Comparison of ENCODE assay signal across 9 mouse cellular contexts in genomic region chr1:136588908-136589307, GRCm38 (mm10). TPM values are rescaled to one million over a fixed set of nuclear protein-coding genes. Genes with fewer than 3 reads are reported as not detected.
DNase-seq lines count a peak whose midpoint lies in the region; ATAC-seq lines count a peak whose summit lies in the region.
"Had no signal": no experiment of that assay in that cellular context is flagged by ENCODE, and none has a peak within 500 bp of the region (broad histone marks: within the 10 kb centered on the region; RNA-seq: fewer than 3 reads in every experiment).

No protein-coding gene starts in this region.

- ATAC-seq in liver, embryonic 13.5 days (ENCODE audit: low read depth): no peak

- peak overlapping the region; percentile 6; the same call in 1 of the 2 replicates for H3K4me2 ChIP-seq in liver, embryonic 13.5 days
- H3K4me2 ChIP-seq: liver, embryonic 15.5 days had no signal

- no peak overlapping the region for H3K27ac ChIP-seq in liver, embryonic 13.5 days
- H3K27ac ChIP-seq: liver, embryonic 15.5 days had no signal

- no peaks in the 10 kb centered on the region for H3K36me3 ChIP-seq in liver, embryonic 13.5 days
- H3K36me3 ChIP-seq: liver, embryonic 15.5 days had no signal

- 24% methylated on average over 9 of the region's 9 CpGs for WGBS in liver, embryonic 13.5 days (ENCODE audit: insufficient replicate concordance)

- no peak overlapping the region for H3K9ac ChIP-seq in liver, embryonic 13.5 days
- H3K9ac ChIP-seq: liver, embryonic 15.5 days had no signal

- H3K4me3 ChIP-seq in liver, embryonic 13.5 days (replicated peaks): no peak overlapping the region
- H3K4me3 ChIP-seq: liver, embryonic 15.5 days had no signal

- peak; percentile 9 to 32 for DNase-seq in cerebellum, postnatal 25 days
- no peak for DNase-seq in cerebellum, adult 11-12 months
- peak; percentile 13 for DNase-seq in right cerebral cortex, postnatal 4 days
- no peak for DNase-seq in right cerebral cortex, postnatal 25 days
- DNase-seq in liver, embryonic 13.5 days: no peak
- DNase-seq in adrenal gland, adult (ENCODE audit: inconsistent age in 2 of 2, low spot score in 1 of 2): no peak
- DNase-seq in kidney, adult 9 months: no peak
- DNase-seq in natural killer cell, adult 2 months (ENCODE audit: low spot score in 2 of 2): no peak

- H3K27me3 ChIP-seq in liver, embryonic 13.5 days: no peaks in the 10 kb centered on the region

- no peaks in the 10 kb centered on the region for H3K9me3 ChIP-seq in liver, embryonic 13.5 days (replicated peaks)
- H3K9me3 ChIP-seq: liver, embryonic 15.5 days had no signal

- H3K4me1 ChIP-seq in liver, embryonic 13.5 days (replicated peaks): no peaks in the 10 kb centered on the region; the same call in 1 of the 2 replicates
- H3K4me1 ChIP-seq: liver, embryonic 15.5 days had no signal

RNA-seq across cellular contexts. Expression of gene Zfp281, which starts 35.8 kb away (rescaled TPM):
- 6.7 and 8.4 TPM in 2 replicates for polyA plus RNA-seq in liver, embryonic 13.5 days (2015; fragmentation: Nextera tagmentation; extraction: Ambion mirVana)

Comparison
In these comparisons a context has a peak if more than half of its experiments do, and no peak if none do; other contexts are left out.
1. DNase-seq: peak in cerebellum, postnatal 25 days (2 of 2) and right cerebral cortex, postnatal 4 days (single experiment); none in cerebellum, adult 11-12 months (single experiment), right cerebral cortex, postnatal 25 days (single experiment), liver, embryonic 13.5 days (single experiment), adrenal gland, adult (0 of 2), kidney, adult 9 months (single experiment) and natural killer cell, adult 2 months (0 of 2).